Mouse (Mus musculus) heart, embryonic 14.5 days (tissue): ENCODE measurements around the gene Gltpd2. TPM values are rescaled to one million over a fixed set of nuclear protein-coding genes. Genes with fewer than 3 reads are reported as not detected.

ENCODE experiments used
- ATAC-seq: fragments of 200-750 bp; cut with Nextera tagmentation; 2 replicates; pipeline ENCODE4 v1.8.0; 2017; ENCODE audit warnings: low read depth, moderate TSS enrichment; ENCODE audit not compliant: insufficient number of reproducible peaks, insufficient read depth, low FRiP score
- H3K27ac ChIP-seq, 2 experiments: fragments of 200-500 bp in 1 of 2; fragments of 300-500 bp in 1 of 2; sonication (generic) in 1 of 2; replicated peaks in 1 of 2; 2 replicates each; pipeline ENCODE4 v1.5.1; 2012 to 2014; ENCODE audit warnings: low read depth in 2 of 2, low read length in 2 of 2, control low read depth in 1 of 2, mild to moderate bottlenecking in 1 of 2, mixed read lengths in 1 of 2; ENCODE audit not compliant: control insufficient read depth in 1 of 2, insufficient read depth in 1 of 2
- H3K27me3 ChIP-seq: fragments of 300-500 bp; sonication (generic); 2 replicates; pipeline ENCODE4 v1.6.1; 2014; ENCODE audit warnings: mild to moderate bottlenecking, low read length, control low read depth; ENCODE audit not compliant: control insufficient read depth, insufficient read depth
- H3K36me3 ChIP-seq: fragments of 300-500 bp; sonication (generic); 2 replicates; pipeline ENCODE4 v1.6.1; 2014; ENCODE audit warnings: mild to moderate bottlenecking, control low read depth, low read length, mixed read lengths; ENCODE audit not compliant: control insufficient read depth, insufficient read depth
- H3K4me1 ChIP-seq, 2 experiments: fragments of 200-500 bp in 1 of 2; fragments of 300-500 bp in 1 of 2; sonication (generic) in 1 of 2; 2 replicates each; pipeline ENCODE4 v1.6.1; 2012 to 2014; ENCODE audit warnings: low read length in 2 of 2, control low read depth in 1 of 2, mixed read lengths in 1 of 2; ENCODE audit not compliant: control insufficient read depth in 2 of 2, insufficient read depth in 2 of 2
- H3K4me2 ChIP-seq: fragments of 300-500 bp; sonication (generic); 2 replicates; pipeline ENCODE4 v1.6.1; 2014; ENCODE audit warnings: mild to moderate bottlenecking, low read length
- H3K4me3 ChIP-seq, 2 experiments: fragments of 200-500 bp in 1 of 2; fragments of 300-500 bp in 1 of 2; sonication (generic) in 1 of 2; 2 replicates each; pipeline ENCODE4 v1.5.1; 2012 to 2014; ENCODE audit warnings: low read length in 2 of 2, mild to moderate bottlenecking in 2 of 2, control low read depth in 1 of 2, low read depth in 1 of 2, moderate library complexity in 1 of 2; ENCODE audit not compliant: control insufficient read depth in 1 of 2, insufficient read depth in 1 of 2
- H3K9ac ChIP-seq: fragments of 300-500 bp; sonication (generic); 2 replicates; pipeline ENCODE4 v1.6.1; 2014; ENCODE audit warnings: mild to moderate bottlenecking, low read length
- H3K9me3 ChIP-seq: fragments of 300-500 bp; sonication (generic); 2 replicates; pipeline ENCODE4 v1.6.1; 2016; ENCODE audit warnings: low read length, control low read depth; ENCODE audit not compliant: control insufficient read depth
- WGBS: fragments of 180-500 bp; shearing (Covaris S2); extraction: QIAGEN DNeasy Blood & Tissue Kit; methylation state at CpG from one replicate; pipeline ENCODE4 v1.1.7; 2014; 5-methylcytosine and 5-hydroxymethylcytosine counted together
- polyA plus RNA-seq: library from polyadenylated mRNA; unstranded; fragments of >200 nt; fragmentation: Nextera tagmentation; extraction: Ambion mirVana; gene quantifications from 2 replicates; pipeline ENCODE4 v1.2.1, GENCODE M21; 2014

Gltpd2 gene
- polyA plus RNA-seq, 1 experiment from 2014 or later, result 0.49 TPM

DNA sequence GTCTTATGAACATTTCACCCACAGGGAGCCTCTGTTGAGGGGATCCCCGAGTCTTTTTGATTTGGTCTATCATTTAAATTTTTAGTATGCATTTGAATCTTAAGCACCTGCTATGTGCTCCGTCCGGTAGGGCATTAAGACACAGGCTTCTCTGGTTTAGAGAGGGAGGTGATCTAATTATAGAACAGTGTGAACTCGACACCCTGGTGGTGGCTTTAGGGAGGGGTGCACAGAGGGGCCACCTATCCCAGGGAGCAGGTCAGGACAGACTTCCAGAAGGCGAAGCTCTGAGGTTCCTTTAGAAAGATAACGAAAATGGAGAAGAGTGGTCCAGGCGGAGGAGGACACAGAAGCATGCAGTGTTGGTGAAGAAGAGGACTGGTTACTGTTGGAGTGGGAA lies 25.5 kb downstream of the Gltpd2 start:
- H3K4me1 ChIP-seq, result peaks cover 14 to 18% of the 10 kb centered on the region in 2 experiments
- H3K4me3 ChIP-seq, result peak overlapping the region in 1 of 2 experiments; percentile 2; a peak in 1 of 4 replicates
- H3K4me2 ChIP-seq, result peak overlapping the region; percentile 39
- no peak for ATAC-seq
- WGBS, result 28% methylated on average over 7 of the region's 7 CpGs
- H3K27me3 ChIP-seq, result no peaks in the 10 kb centered on the region
- peak overlapping the region in 1 of 2 experiments; percentile 51; a peak in 2 of 4 replicates for H3K27ac ChIP-seq
- H3K9me3 ChIP-seq, result no peaks in the 10 kb centered on the region
- peak overlapping the region; percentile 34; the same call in 1 of the 2 replicates for H3K9ac ChIP-seq
- H3K36me3 ChIP-seq, result peaks cover 13% of the 10 kb centered on the region; the same call in 1 of the 2 replicates

DNA sequence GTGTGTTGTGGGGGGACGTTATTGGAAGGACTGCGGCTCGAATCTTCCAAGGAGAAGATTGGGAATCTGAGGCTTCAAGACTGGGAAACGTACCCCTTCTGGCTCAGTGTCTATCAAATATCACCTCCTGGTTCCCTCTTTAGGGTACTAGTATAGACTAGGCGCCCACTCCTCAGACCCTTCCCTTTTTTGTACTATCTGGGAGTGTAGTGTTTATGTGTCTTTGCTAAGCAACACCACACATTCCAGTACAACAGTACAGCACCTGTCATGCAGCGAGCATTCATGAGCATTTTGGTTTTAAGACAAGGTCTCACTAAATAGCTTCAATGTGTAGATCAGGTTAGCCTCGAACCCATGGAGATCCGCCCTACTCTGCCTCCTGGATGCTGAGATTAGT lies 32.5 kb downstream of the Gltpd2 start:
- H3K4me1 ChIP-seq, result 0 out of 4 replicates have a peak, but pooled peaks cover 0 to 2% of the 10 kb centered on the region in 2 experiments
- no peak overlapping the region for H3K4me2 ChIP-seq
- WGBS, result 86% methylated on average over 8 of the region's 8 CpGs
- no peak overlapping the region for H3K4me3 ChIP-seq
- H3K27ac ChIP-seq, result no peak overlapping the region
- ATAC-seq, result no peak
- H3K27me3 ChIP-seq, result no peaks in the 10 kb centered on the region
- no peaks in the 10 kb centered on the region for H3K9me3 ChIP-seq
- H3K36me3 ChIP-seq, result peaks cover 40% of the 10 kb centered on the region
- no peak overlapping the region for H3K9ac ChIP-seq

DNA sequence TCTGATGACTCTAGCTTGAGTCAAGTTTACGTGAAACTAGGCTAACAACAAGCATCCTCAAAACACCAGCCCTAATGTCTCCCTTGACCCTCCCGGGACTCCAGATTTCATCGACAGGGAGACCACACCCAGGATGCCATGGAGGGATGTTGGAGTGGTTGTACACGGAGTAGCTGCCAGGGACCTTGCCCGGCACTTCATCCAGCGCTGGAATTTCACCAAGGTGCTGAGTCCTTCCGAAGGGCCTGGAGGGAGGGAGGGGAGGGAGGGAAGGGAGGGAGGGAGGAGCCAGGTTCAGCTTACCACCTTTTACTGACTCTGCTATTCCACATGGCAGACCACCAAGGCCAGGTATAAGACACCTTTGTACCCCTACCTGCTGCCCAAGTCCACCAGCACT lies 34.9 kb downstream of the Gltpd2 start:
- Histone ChIP-seq H3K27me3 (no peaks in the 10 kb centered on the region), H3K36me3 (peaks cover 47% of the 10 kb centered on the region), H3K27ac (no peak overlapping the region), H3K4me1 (no peaks in the 10 kb centered on the region), H3K9ac (no peak overlapping the region), H3K9me3 (no peaks in the 10 kb centered on the region), H3K4me3 (no peak overlapping the region), H3K4me2 (no peak overlapping the region)
- 42% methylated on average over 7 of the region's 7 CpGs for WGBS
- ATAC-seq, result no peak

DNA sequence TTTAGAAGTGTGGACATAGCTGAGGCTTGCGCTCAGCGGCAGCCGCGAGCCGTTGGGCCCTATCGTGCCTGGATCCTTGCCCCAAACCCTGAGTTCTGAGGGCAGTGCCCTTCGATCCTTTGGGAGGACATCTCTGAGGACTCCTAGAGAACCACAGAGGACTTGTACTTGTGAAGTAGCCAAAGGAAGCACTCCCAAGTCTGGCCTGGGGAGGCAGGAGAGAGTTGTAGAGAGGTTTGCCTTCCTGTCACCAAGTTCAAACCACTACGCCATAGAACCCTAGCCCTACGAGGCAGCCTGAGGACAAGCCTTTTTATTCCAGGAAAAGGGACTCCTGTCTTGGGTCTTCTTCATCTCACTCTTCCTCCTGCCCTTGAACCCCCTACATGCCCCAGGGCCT lies 38.5 kb downstream of the Gltpd2 start:
- H3K9ac ChIP-seq, result no peak overlapping the region
- H3K4me3 ChIP-seq, result no peak overlapping the region
- no peak for ATAC-seq
- H3K27me3 ChIP-seq, result no peaks in the 10 kb centered on the region
- H3K4me2 ChIP-seq, result no peak overlapping the region
- WGBS, result 84% methylated on average over 9 of the region's 9 CpGs
- H3K36me3 ChIP-seq, result peaks cover 34% of the 10 kb centered on the region
- no peaks in the 10 kb centered on the region for H3K9me3 ChIP-seq
- H3K4me1 ChIP-seq, result peaks cover 0 to 7% of the 10 kb centered on the region in 2 experiments; a peak in 1 of 4 replicates
- no peak overlapping the region for H3K27ac ChIP-seq

DNA sequence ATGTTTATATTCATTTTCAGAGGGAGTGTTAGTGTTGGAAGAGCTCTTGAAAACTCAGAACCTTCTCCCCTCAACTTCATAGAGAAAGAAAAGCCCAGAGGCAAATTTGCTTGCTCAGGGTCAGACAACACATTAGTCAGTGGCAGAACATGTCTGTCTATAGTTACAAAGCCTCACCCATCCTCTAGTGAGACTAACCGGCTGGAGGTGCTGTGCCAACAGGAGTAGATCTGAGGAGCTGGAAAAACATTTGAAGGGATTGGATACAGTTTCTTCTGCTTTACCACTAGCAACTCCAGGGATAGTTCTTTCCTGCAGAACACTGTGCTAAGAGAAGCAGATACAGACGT lies 42.9 kb downstream of the Gltpd2 start:
- Histone ChIP-seq H3K27ac (peak overlapping the region in 1 of 2 experiments; percentile 69; a peak in 2 of 4 replicates), H3K9me3 (no peaks in the 10 kb centered on the region), H3K9ac (peak overlapping the region; percentile 94), H3K27me3 (no peaks in the 10 kb centered on the region), H3K4me2 (peak overlapping the region; percentile 90), H3K36me3 (peaks cover 10% of the 10 kb centered on the region), H3K4me1 (peaks cover 3 to 22% of the 10 kb centered on the region in 2 experiments; a peak in 3 of 4 replicates), H3K4me3 (peak overlapping the region; percentile 70 to 78)
- 0% methylated on average over 2 of the region's 2 CpGs for WGBS
- no peak for ATAC-seq

DNA sequence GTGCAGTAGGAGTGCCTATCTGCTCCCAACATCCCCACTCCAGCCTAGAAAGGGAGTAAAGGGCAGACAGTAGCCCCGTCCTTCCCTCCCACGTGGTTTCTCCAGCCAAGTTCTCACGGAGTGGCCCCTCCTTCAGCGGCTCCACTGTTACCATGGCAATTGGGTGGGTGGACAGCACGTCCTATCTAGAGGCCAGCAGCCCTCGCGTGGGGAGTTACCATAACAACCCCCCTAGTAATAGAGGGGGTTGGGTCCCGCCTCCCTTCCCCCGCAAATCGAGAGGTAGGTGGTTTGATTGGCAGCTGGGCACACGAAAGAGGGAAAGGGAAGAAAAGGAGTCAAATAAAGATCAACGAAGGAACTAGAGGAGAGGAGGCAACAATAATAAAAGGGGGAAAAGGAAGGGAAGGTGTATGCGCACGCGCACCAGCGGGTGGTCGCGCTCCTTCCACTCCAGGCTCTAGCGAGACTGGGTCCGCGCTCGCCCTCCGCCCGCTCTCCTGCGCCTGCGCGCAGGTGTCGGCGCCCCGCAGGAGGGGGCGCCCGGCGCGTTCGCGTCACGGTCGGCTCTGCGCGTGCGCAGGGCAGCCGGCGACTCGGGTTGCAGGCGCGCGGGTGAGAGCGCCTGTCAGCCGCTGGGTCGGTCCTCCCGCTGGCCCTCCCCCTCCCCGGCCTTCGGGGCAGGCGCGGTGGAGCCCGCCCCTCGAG lies 43.4 kb downstream of the Gltpd2 start, which contains the start of gene Mink1:
Mink1 (plus strand) TSS at position 595 of the 708 bp plus-strand sequence.
- Histone ChIP-seq H3K9me3 (no peaks in the 10 kb centered on the region), H3K4me1 (peaks cover 3 to 24% of the 10 kb centered on the region in 2 experiments; a peak in 3 of 4 replicates), H3K9ac (peak within 1 kb of the TSS; percentile 94), H3K4me2 (peak within 1 kb of the TSS; percentile 90), H3K36me3 (peaks cover 5% of the 10 kb centered on the region), H3K27ac (peak within 1 kb of the TSS; percentile 69 to 76), H3K27me3 (no peaks in the 10 kb centered on the region), H3K4me3 (peak within 1 kb of the TSS; percentile 70 to 78)
- ATAC-seq, result peak; percentile 89
- under 1% methylated on average over 50 of the region's 57 CpGs for WGBS

DNA sequence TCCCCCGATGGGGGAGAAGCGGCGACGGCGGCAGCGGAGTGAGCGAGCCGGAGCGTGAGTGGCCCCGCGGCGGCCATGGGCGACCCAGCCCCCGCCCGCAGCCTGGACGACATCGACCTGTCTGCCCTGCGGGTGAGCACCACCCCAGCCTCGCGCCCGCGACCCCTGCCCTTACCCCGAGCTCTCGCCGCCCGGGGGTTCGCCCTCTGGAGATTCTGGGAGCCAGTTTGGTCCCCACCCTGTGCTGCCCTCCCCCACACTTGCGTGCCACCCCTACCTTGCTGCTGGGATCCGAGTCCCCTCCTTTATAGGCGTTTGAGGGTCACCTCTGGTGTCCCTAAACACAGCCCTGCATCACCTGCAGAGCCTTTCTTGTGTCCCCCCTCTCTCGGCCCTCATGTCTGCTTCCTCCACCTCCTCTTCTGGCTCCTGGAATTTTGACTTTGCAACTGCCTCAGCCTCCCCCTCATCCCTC lies 44.0 kb downstream of the Gltpd2 start:
- peaks cover 3 to 24% of the 10 kb centered on the region in 2 experiments; a peak in 3 of 4 replicates for H3K4me1 ChIP-seq
- WGBS, result 0% methylated on average over 23 of the region's 31 CpGs
- no peaks in the 10 kb centered on the region for H3K9me3 ChIP-seq

More for the DNA sequence above, 44.0 kb downstream of the Gltpd2 start:
- peak overlapping the region; percentile 94 for H3K9ac ChIP-seq
- H3K27me3 ChIP-seq, result no peaks in the 10 kb centered on the region
- peak overlapping the region; percentile 90 for H3K4me2 ChIP-seq
- H3K27ac ChIP-seq, result peak overlapping the region; percentile 36 to 69
- peak; percentile 15 for ATAC-seq
- H3K36me3 ChIP-seq, result no peaks in the 10 kb centered on the region
- H3K4me3 ChIP-seq, result peak overlapping the region; percentile 70 to 78
